Mouse (Mus musculus) spleen, adult 2 months (tissue): ENCODE data around the gene Pde9a.

Experiments used
- CTCF ChIP-seq: fragments of 200-500 bp; IDR thresholded peaks from 2 replicates; pipeline ENCODE4 v1.5.1; 2011; ENCODE audit warnings: mild to moderate bottlenecking, inconsistent platforms; ENCODE audit not compliant: insufficient read depth, insufficient read length, insufficient replicate concordance; ENCODE audit errors: extremely low read depth
- POLR2A ChIP-seq: fragments of 200-500 bp; IDR thresholded peaks from 2 replicates; pipeline ENCODE4 v1.6.1; 2011; ENCODE audit warnings: low read depth, low read length, inconsistent platforms

GRCm38 (mm10) chr17:31423020-31423419, 37.0 kb downstream of the Pde9a start:
- no peak for TF ChIP-seq CTCF
- no peak for TF ChIP-seq POLR2A
